Mouse (Mus musculus) ES-E14 (cell line): ENCODE results near the gene Aspdh. TPM values are rescaled to one million over a fixed set of nuclear protein-coding genes. Genes with fewer than 3 reads are reported as not detected.

ENCODE experiments used
- DNase-seq: peaks from one replicate; pipeline ENCODE4 v3.0.0-alpha.2; 2013; ENCODE audit warnings: low read depth, low spot score
- H3K27ac ChIP-seq: 2 replicates; pipeline ENCODE4 v1.5.1; 2012; ENCODE audit warnings: low read depth, mild to moderate bottlenecking, low read length, moderate library complexity, mixed read lengths; ENCODE audit not compliant: poor library complexity, insufficient read depth, severe bottlenecking
- H3K36me3 ChIP-seq: 2 replicates; pipeline ENCODE4 v1.6.1; 2012; ENCODE audit warnings: mild to moderate bottlenecking, low read length, moderate library complexity, mixed read lengths; ENCODE audit not compliant: control insufficient read depth, poor library complexity, insufficient read depth, severe bottlenecking
- H3K4me1 ChIP-seq, 2 experiments: fragments of 150-350 bp in 1 of 2; sonication (generic) in 1 of 2; 2 replicates each; pipeline ENCODE4 v1.6.1; 2012; ENCODE audit warnings: low read length in 2 of 2, mild to moderate bottlenecking in 1 of 2, mixed read lengths in 1 of 2; ENCODE audit not compliant: control insufficient read depth in 2 of 2, insufficient read depth in 2 of 2, poor library complexity in 1 of 2
- H3K4me3 ChIP-seq, 2 experiments: fragments of 150-350 bp in 1 of 2; sonication (generic) in 1 of 2; 2 replicates each; pipeline ENCODE4 v1.5.1; 2012; ENCODE audit warnings: low read length in 2 of 2, low read depth in 1 of 2, mild to moderate bottlenecking in 1 of 2, mixed read lengths in 1 of 2; ENCODE audit not compliant: insufficient read depth in 1 of 2, poor library complexity in 1 of 2, severe bottlenecking in 1 of 2
- H3K9ac ChIP-seq: 2 replicates; pipeline ENCODE4 v1.6.1; 2012; ENCODE audit warnings: low read depth, mild to moderate bottlenecking, low read length, mixed read lengths; ENCODE audit not compliant: poor library complexity, insufficient read depth, severe bottlenecking
- H3K9me3 ChIP-seq: fragments of 150-350 bp; sonication (generic); 2 replicates; pipeline ENCODE4 v1.6.1; 2012; ENCODE audit warnings: low read depth, mild to moderate bottlenecking, low read length; ENCODE audit not compliant: control insufficient read depth, insufficient read depth
- CHD2 ChIP-seq: IDR thresholded peaks from 2 replicates; pipeline ENCODE4 v1.6.1; 2014; ENCODE audit warnings: mild to moderate bottlenecking, low read depth, low read length, inconsistent platforms
- HCFC1 ChIP-seq: IDR thresholded peaks from 2 replicates; pipeline ENCODE4 v1.6.1; 2012; ENCODE audit warnings: low read length, inconsistent platforms, borderline replicate concordance; ENCODE audit not compliant: insufficient read depth
- MAFK ChIP-seq: IDR thresholded peaks from 2 replicates; pipeline ENCODE4 v1.6.1; 2014; ENCODE audit warnings: mild to moderate bottlenecking, low read depth, low read length, inconsistent platforms; ENCODE audit not compliant: insufficient read depth
- ZC3H11A ChIP-seq: IDR thresholded peaks from 2 replicates; pipeline ENCODE4 v1.6.1; 2012; ENCODE audit warnings: low read depth, mild to moderate bottlenecking, inconsistent platforms, low read length, borderline replicate concordance
- ZNF384 ChIP-seq: IDR thresholded peaks from 2 replicates; pipeline ENCODE4 v1.6.1; 2012; ENCODE audit warnings: low read depth, low read length, inconsistent platforms
- in situ Hi-C, 2 experiments: fragments of 600-800 bp; cut with MboI; formaldehyde crosslinking; loops; one replicate each; pipeline ENCODE4 v1.15.1; 2025; ENCODE audit warnings: low sequenced_read_pairs in 2 of 2, inconsistent platforms in 1 of 2; ENCODE audit not compliant: unreplicated experiment in 2 of 2
- total RNA-seq: library from RNA; depleted of rRNA; stranded (reverse); fragments of 300-350 nt; gene quantifications from 2 replicates; pipeline ENCODE4 v1.2.3, GENCODE M21; 2012

The Aspdh gene
- total RNA-seq, 1 experiment: not detected

DNA sequence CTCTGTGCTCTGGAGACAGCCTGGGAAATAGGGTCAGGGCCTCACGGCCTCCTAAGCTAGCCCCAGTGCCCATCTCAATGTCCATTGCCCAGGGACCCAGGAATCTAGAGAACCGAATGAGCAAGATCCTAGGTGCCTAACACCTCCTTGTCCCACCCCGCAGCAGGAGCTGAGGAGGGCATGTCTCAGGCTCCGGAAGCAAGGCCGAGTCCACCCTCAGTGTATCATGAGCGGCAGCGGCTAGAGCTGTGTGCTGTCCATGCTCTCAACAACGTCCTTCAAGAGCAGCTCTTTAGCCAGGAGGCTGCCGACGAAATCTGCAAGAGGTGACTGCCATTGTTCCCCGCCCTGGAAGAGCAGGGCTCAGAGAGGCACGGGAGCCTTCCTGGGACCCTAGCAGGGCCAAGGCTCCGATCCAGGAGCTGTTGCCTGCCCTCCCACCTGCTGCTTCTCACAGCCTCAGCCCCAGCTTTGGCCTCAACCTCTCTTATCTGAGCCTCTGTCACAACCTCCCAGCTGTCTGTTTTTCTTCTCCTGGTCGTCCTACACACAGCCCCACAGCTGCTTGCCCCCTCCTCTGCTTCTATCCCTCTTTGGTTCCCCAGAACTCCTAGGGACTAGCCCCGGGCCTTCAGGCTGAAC, 3.6 kb downstream of the Aspdh start:
- in situ Hi-C loops: no loop called here
- Histone ChIP-seq H3K4me1 (peaks cover 0 to 8% of the 10 kb centered on the region in 2 experiments; a peak in 1 of 4 replicates), H3K36me3 (no peaks in the 10 kb centered on the region), H3K9me3 (no peaks in the 10 kb centered on the region), H3K9ac (no peak overlapping the region), H3K27ac (no peak overlapping the region), H3K4me3 (peak overlapping the region in 1 of 2 experiments; percentile 76; a peak in 1 of 4 replicates)
- no peak for DNase-seq
- no peak for TF ChIP-seq ZNF384
- TF ChIP-seq HCFC1: no peak
- no peak for TF ChIP-seq MAFK
- TF ChIP-seq ZC3H11A: no peak
- no peak for TF ChIP-seq CHD2

DNA sequence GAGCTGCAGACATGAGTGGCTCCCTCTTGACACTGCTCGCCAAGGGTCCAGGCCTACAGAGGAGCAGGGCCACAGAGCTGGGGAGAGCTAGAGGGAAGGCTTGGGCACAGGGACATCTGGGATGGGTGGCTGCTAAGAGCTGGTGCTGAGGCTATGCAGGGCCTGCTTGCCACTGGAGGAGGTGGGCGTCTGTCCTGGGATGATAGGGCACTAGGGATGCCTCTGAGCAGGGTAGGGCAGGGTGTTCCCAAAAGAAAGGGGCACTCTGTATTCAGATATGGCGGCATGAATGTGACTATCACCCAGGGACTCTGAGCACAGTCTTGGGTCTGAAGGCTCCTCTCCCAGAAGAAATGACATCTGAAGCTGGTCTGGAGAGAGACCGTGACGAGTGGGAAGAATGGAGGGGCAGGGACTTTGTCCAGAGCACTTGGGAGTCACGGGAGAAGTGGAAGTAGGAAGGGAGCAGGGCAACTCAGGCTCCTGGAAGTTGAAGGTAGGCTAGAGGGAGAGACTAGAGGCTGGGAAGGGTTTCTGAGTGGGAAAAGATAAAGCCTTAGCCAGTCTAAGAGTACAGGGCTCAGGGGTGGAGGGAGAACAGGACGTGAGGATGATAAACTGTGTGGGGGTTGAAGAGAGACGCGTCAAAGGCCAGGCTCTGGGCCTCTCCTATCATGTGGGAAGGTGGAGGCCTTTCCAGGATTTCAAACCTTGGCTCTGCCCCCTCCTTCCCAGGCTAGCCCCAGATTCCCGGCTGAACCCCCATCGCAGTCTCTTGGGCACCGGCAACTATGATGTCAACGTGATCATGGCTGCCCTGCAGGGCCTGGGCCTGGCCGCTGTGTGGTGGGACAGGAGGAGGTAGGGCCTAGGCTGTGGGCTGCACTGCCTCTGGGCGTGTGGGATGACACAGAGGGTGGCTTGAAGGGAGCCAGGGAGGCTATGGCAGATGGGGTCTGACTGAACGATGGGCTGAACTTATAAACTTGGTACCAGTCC, 4.8 kb downstream of the Aspdh start:
- H3K27ac ChIP-seq: no peak overlapping the region
- H3K4me1 ChIP-seq: peaks cover 0 to 13% of the 10 kb centered on the region in 2 experiments; a peak in 1 of 4 replicates
- in situ Hi-C loops: no loop called here
- no peak for DNase-seq
- TF ChIP-seq HCFC1: no peak
- no peak for TF ChIP-seq CHD2
- no peak for TF ChIP-seq MAFK
- no peak for TF ChIP-seq ZC3H11A
- no peak for TF ChIP-seq ZNF384
- no peaks in the 10 kb centered on the region for H3K9me3 ChIP-seq
- H3K4me3 ChIP-seq: no peak overlapping the region
- no peaks in the 10 kb centered on the region for H3K36me3 ChIP-seq
- H3K9ac ChIP-seq: no peak overlapping the region

DNA sequence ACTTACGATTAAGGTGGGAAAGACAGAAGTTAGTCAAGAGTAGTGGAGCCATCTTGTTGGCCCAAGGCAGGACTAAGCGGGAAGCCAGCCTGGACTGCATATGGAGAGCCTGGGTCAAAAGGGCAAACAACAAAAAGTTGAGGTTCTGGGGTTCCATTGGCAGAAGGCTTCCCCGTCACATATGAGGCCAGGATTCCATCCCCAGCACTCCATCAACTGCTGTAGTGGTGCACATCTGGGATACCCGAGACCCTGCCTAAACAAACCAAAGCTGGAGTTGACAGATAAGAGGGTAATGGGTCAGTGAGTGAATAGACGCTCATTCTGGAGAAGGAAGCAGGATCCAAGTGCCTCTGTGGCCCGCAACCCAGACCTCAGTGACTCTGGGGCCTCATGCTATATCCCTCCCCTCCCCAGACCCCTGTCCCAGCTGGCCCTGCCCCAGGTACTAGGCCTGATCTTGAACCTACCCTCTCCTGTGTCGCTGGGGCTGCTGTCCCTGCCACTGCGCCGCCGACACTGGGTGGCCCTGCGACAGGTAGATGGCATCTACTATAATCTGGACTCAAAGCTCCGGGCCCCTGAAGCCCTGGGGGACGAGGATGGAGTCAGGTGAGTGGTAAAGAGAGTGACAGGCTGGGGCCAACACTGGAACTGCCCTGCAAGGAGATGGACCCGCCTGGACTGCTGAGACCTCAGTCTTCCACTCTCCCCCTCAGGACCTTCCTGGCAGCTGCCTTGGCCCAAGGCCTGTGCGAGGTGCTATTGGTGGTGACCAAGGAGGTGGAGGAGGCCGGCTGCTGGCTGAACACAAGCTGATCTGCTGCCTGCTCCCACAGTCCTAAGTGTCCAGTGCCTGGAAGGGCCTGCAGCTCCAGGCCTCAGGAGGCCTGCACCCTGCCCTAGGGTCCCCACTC, 5.8 kb downstream of the Aspdh start:
- no peak for TF ChIP-seq ZC3H11A

DNA sequence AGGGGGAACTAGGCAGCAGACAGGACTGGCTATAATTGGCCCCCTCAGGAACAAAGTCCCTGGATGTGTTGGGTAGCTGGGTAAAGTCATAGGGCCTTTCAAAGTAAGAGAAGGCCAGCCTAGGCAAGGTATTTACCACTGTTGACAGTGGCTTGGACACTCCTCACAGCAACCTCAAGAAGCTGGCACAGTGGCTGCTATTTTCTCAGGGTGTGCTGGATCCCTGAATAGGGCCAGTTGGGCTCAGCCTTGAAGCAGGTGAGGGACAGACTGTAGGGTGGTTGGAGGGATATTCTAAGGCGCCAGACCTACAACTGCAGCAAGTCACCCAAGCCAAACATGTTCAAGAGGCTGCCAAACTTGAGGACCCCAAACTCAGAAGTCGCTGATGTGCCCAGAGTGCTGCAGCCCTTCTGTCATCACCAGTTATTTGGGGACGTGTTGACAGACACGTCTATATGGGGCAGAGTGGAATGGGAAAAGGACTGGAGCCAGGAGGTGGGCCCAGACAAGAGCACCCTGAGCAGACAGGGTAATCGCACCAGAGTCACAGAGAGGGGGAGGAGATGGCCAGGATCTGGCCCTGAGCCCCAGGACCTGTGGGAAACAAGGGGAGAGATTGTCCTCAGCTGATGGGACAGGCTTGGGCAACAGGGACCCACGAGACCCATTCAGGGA, 6.8 kb downstream of the Aspdh start:
- H3K27ac ChIP-seq: no peak overlapping the region
- DNase-seq: no peak
- H3K9me3 ChIP-seq: no peaks in the 10 kb centered on the region
- H3K9ac ChIP-seq: no peak overlapping the region
- no peak for TF ChIP-seq HCFC1
- TF ChIP-seq MAFK: no peak
- in situ Hi-C loops: no loop called here
- no peaks in the 10 kb centered on the region for H3K36me3 ChIP-seq
- no peak overlapping the region for H3K4me3 ChIP-seq
- H3K4me1 ChIP-seq: peaks cover 0 to 15% of the 10 kb centered on the region in 2 experiments; a peak in 1 of 4 replicates

More for the DNA sequence above, 5.8 kb downstream of the Aspdh start:
- in situ Hi-C loops: no loop called here
- H3K9me3 ChIP-seq: no peaks in the 10 kb centered on the region
- H3K9ac ChIP-seq: no peak overlapping the region
- no peak overlapping the region for H3K4me3 ChIP-seq
- H3K36me3 ChIP-seq: no peaks in the 10 kb centered on the region
- H3K4me1 ChIP-seq: peaks cover 0 to 17% of the 10 kb centered on the region in 2 experiments; a peak in 1 of 4 replicates
- no peak for DNase-seq
- H3K27ac ChIP-seq: no peak overlapping the region
